Mouse (Mus musculus): Measurements from ENCODE around the gene Arhgef25. TPM values are rescaled to one million over a fixed set of nuclear protein-coding genes. Genes with fewer than 3 reads are reported as not detected.
"Not testable (repeated sequence)": the region's sequence is repeated elsewhere in the genome, so short reads cannot be mapped to it uniquely, and the experiment has no call there.

The Arhgef25 gene
- polyA plus RNA-seq, 1 experiment from 2014 or later, result 77.0 TPM

DNA sequence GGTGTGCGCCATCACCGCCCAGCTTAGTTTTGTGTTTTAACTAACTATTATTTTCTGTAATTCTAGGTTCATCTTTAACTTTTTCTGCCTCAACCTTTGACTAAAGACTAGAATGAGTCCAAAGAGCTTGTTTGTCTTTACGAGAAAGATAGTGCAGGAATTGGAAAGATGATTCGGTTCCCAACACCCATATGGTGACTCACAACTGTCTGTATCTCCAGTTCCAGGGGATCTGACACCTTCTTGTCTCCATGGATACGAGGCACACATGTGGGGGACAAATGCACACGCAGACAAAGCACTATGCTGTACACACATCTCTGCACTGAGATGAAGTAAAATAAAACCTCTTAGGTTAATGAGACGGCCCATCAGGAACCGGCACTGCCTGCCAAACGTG, 29.8 kb downstream of the Arhgef25 start:
- Histone ChIP-seq H3K27me3 (ENCODE audit: control insufficient read depth, insufficient read depth, low read length) (no peaks in the 10 kb centered on the region), H3K4me3 (replicated peaks; ENCODE audit: low read length) (no peak overlapping the region), H3K9me3 (replicated peaks; ENCODE audit: control insufficient read depth, low read length) (no peaks in the 10 kb centered on the region), H3K9ac (ENCODE audit: low read length) (no peak overlapping the region), H3K36me3 (ENCODE audit: control insufficient read depth, insufficient read depth, low read length) (no peaks in the 10 kb centered on the region), H3K27ac (ENCODE audit: low read length) (no peak overlapping the region), H3K4me1 (ENCODE audit: control insufficient read depth, insufficient read depth, low read length) (0 out of 2 replicates have a peak, but pooled peaks cover 6% of the 10 kb centered on the region), H3K4me2 (ENCODE audit: low read depth, low read length) (no peak overlapping the region)
- 78% methylated on average over 9 of the region's 9 CpGs for WGBS
- no peak for ATAC-seq (ENCODE audit: insufficient read depth, low FRiP score)

DNA sequence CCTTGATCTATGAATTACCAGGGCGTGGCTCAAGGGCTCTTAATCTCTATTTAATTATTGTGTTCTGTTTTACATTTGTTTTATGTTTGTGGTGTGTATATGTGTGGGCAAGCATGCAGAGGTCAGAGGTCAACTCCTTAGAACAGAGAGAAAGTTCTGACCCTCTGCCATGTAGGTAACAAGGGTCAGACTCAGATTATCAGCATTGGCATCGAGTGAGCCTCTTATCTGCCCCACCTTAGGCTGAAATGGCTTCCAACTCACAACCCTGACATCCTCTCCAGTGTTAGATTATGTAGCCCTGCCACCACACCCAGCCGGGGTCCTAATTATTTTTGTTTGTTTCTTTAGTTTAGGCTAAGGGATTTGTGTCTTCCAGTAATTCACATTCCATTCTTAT, 31.4 kb downstream of the Arhgef25 start:
- Histone ChIP-seq H3K27ac (ENCODE audit: low read length) (no peak overlapping the region), H3K9me3 (replicated peaks; ENCODE audit: control insufficient read depth, low read length) (no peaks in the 10 kb centered on the region), H3K4me1 (ENCODE audit: control insufficient read depth, insufficient read depth, low read length) (no peaks in the 10 kb centered on the region), H3K9ac (ENCODE audit: low read length) (no peak overlapping the region), H3K27me3 (ENCODE audit: control insufficient read depth, insufficient read depth, low read length) (no peaks in the 10 kb centered on the region), H3K4me2 (ENCODE audit: low read depth, low read length) (no peak overlapping the region), H3K36me3 (ENCODE audit: control insufficient read depth, insufficient read depth, low read length) (no peaks in the 10 kb centered on the region), H3K4me3 (replicated peaks; ENCODE audit: low read length) (no peak overlapping the region)
- ATAC-seq (ENCODE audit: insufficient read depth, low FRiP score), result no peak
- 60% methylated on average over 3 of the region's 3 CpGs for WGBS

DNA sequence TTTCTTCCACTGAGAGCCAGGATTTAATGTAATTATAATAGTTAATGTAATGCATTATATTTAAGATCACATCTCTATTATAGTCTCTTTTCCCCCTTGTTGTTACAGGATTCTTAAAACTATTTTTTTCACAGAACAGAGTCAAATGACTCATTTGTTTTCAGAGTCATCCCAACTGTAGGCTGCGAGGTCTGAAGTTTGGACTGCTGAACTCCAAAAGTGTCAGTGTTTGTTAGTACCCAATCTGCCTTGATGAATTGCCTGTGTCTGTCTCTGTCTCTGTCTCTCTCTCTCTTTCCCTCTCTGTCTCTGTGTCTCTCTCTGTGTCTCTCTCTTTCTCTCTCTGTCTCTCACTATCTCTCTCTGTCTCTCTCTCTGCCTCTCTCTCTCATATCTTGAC, 33.4 kb downstream of the Arhgef25 start:
- no peak overlapping the region for H3K9ac ChIP-seq (ENCODE audit: low read length)
- WGBS, result 58% methylated on average over 1 of the region's 1 CpGs
- H3K27ac ChIP-seq (ENCODE audit: low read length), result peak overlapping the region; percentile 35
- no peak overlapping the region for H3K4me3 ChIP-seq (replicated peaks; ENCODE audit: low read length)
- H3K4me1 ChIP-seq (ENCODE audit: control insufficient read depth, insufficient read depth, low read length), result no peaks in the 10 kb centered on the region
- H3K9me3 ChIP-seq (replicated peaks; ENCODE audit: control insufficient read depth, low read length), result no peaks in the 10 kb centered on the region
- H3K27me3 ChIP-seq (ENCODE audit: control insufficient read depth, insufficient read depth, low read length), result no peaks in the 10 kb centered on the region
- H3K36me3 ChIP-seq (ENCODE audit: control insufficient read depth, insufficient read depth, low read length), result no peaks in the 10 kb centered on the region
- ATAC-seq (ENCODE audit: insufficient read depth, low FRiP score), result no peak
- no peak overlapping the region for H3K4me2 ChIP-seq (ENCODE audit: low read depth, low read length)

DNA sequence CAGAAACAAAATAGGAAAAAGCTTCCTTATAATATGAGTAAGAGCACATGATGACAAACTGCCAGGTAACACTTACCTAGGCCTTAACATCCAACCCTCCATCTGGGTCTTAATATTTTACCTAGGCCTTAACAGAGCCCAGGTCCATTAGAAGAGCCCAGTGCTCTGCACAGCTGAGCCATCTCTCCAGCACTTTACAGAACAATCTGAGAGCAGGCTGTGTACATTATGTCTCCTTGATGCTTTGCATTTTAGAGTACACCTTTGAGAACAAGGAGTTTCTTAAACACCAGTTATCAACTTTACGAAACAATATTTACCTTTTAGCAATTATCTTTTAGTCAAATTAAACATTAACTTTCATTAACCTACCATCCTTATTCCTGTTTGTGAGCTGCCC, 33.8 kb downstream of the Arhgef25 start:
- 54% methylated on average over 1 of the region's 1 CpGs for WGBS
- H3K4me1 ChIP-seq (ENCODE audit: control insufficient read depth, insufficient read depth, low read length), result no peaks in the 10 kb centered on the region
- no peak overlapping the region for H3K9ac ChIP-seq (ENCODE audit: low read length)
- no peak overlapping the region for H3K4me2 ChIP-seq (ENCODE audit: low read depth, low read length)
- peak overlapping the region; percentile 75 for H3K27ac ChIP-seq (ENCODE audit: low read length)
- ATAC-seq (ENCODE audit: insufficient read depth, low FRiP score), result peak; percentile 71; the same call in 1 of the 2 replicates
- no peaks in the 10 kb centered on the region for H3K27me3 ChIP-seq (ENCODE audit: control insufficient read depth, insufficient read depth, low read length)
- H3K4me3 ChIP-seq (replicated peaks; ENCODE audit: low read length), result no peak overlapping the region
- H3K9me3 ChIP-seq (replicated peaks; ENCODE audit: control insufficient read depth, low read length), result no peaks in the 10 kb centered on the region
- H3K36me3 ChIP-seq (ENCODE audit: control insufficient read depth, insufficient read depth, low read length), result no peaks in the 10 kb centered on the region

DNA sequence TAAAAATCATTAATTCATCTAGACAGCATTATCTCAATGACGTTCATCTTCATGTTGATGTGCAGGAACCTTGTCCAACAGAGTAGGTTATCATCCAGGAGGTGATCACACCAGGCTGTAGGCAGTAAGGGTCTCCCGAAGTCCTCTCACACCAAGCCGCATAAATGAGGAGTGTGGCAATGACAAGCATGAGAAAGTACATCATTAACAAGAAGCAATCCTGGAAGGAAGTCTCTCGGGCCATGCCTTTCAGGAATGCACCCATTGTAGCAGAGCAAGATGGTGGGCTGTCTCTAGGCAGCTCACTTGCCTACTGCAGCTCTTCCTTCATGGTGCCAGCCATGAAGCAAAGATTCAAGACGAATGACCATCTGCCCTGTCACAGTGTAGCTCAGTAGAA, 35.2 kb downstream of the Arhgef25 start:
- 84% methylated on average over 5 of the region's 5 CpGs for WGBS
- ATAC-seq (ENCODE audit: insufficient read depth, low FRiP score), result no peak
- Histone ChIP-seq H3K27me3 (ENCODE audit: control insufficient read depth, insufficient read depth, low read length) (no peaks in the 10 kb centered on the region), H3K4me3 (replicated peaks; ENCODE audit: low read length) (no peak overlapping the region), H3K27ac (ENCODE audit: low read length) (peak overlapping the region; percentile 55; the same call in 1 of the 2 replicates), H3K9ac (ENCODE audit: low read length) (no peak overlapping the region), H3K36me3 (ENCODE audit: control insufficient read depth, insufficient read depth, low read length) (no peaks in the 10 kb centered on the region), H3K9me3 (replicated peaks; ENCODE audit: control insufficient read depth, low read length) (no peaks in the 10 kb centered on the region), H3K4me1 (ENCODE audit: control insufficient read depth, insufficient read depth, low read length) (no peaks in the 10 kb centered on the region), H3K4me2 (ENCODE audit: low read depth, low read length) (no peak overlapping the region)

DNA sequence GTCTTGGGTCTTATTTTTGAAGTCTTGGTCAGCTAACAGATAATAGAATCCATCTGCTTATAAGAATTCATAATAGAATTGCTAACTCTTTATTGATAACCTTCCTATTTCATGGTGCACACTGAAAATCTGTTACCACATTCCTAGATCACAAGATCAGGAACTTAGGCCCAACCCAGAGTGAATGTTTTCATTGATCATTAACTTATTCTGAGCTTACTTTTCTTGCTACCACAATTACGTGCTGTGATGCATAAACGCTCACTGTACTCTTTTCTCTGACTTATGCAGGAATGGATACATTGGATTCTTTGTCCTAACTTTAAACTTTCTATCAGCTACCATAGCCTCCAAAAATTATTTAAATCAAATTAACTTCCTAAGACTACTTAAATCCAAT, 35.6 kb downstream of the Arhgef25 start:
- Histone ChIP-seq H3K27ac (ENCODE audit: low read length) (no peak overlapping the region), H3K4me2 (ENCODE audit: low read depth, low read length) (no peak overlapping the region), H3K9ac (ENCODE audit: low read length) (no peak overlapping the region), H3K27me3 (ENCODE audit: control insufficient read depth, insufficient read depth, low read length) (no peaks in the 10 kb centered on the region), H3K9me3 (replicated peaks; ENCODE audit: control insufficient read depth, low read length) (no peaks in the 10 kb centered on the region), H3K4me1 (ENCODE audit: control insufficient read depth, insufficient read depth, low read length) (no peaks in the 10 kb centered on the region), H3K36me3 (ENCODE audit: control insufficient read depth, insufficient read depth, low read length) (no peaks in the 10 kb centered on the region), H3K4me3 (replicated peaks; ENCODE audit: low read length) (no peak overlapping the region)
- ATAC-seq (ENCODE audit: insufficient read depth, low FRiP score), result no peak
- WGBS, result 78% methylated on average over 2 of the region's 2 CpGs

DNA sequence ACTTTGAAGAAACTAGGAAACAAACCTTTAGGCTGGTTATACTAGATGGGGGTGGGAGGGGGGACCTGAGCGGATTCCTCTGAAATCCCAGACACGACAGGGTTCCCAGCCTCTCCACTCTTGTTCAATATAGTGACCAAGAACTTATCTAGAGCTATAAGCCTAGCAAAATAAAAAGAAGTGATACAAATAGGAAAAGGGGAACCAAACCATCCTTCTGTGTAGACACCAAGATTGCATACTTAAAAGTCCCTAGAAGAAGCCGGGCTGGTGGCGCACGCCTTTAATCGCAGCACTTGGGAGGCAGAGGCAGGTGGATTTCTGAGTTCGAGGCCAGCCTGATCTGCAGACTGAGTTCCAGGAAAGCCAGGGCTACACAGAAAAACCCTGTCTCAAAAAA, 36.6 kb downstream of the Arhgef25 start:
- no peak for ATAC-seq (ENCODE audit: insufficient read depth, low FRiP score)
- Histone ChIP-seq H3K36me3 (ENCODE audit: control insufficient read depth, insufficient read depth, low read length) (no peaks in the 10 kb centered on the region), H3K4me2 (ENCODE audit: low read depth, low read length) (no peak overlapping the region), H3K27me3 (ENCODE audit: control insufficient read depth, insufficient read depth, low read length) (no peaks in the 10 kb centered on the region), H3K4me1 (ENCODE audit: control insufficient read depth, insufficient read depth, low read length) (no peaks in the 10 kb centered on the region), H3K27ac (ENCODE audit: low read length) (no peak overlapping the region), H3K9ac (ENCODE audit: low read length) (no peak overlapping the region), H3K9me3 (replicated peaks; ENCODE audit: control insufficient read depth, low read length) (no peaks in the 10 kb centered on the region), H3K4me3 (replicated peaks; ENCODE audit: low read length) (no peak overlapping the region)
- 92% methylated on average over 7 of the region's 7 CpGs for WGBS

DNA sequence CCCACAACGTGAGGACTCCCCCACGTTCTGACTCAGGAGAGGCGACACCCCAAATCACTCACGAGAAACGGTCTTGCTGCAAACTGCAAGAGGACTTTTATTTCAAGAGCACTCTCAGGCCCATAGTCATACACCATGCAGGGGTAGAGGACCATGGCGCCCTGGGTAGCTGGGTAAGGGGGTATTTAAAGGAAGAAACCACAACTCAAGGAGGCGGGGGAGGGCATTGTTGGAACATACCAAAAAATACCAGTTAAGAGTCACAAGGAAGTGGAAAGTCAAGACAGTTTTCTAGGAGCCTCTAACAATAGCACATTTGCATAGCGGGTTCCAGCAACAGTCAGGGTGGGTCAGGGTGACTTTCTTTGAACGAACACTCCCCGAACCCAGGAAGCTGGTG, 37.3 kb downstream of the Arhgef25 start:
- 81% methylated on average over 10 of the region's 10 CpGs for WGBS
- H3K4me1 ChIP-seq (ENCODE audit: control insufficient read depth, insufficient read depth, low read length); H3K9me3 ChIP-seq (replicated peaks; ENCODE audit: control insufficient read depth, low read length); H3K36me3 ChIP-seq (ENCODE audit: control insufficient read depth, insufficient read depth, low read length); H3K27me3 ChIP-seq (ENCODE audit: control insufficient read depth, insufficient read depth, low read length); H3K9ac ChIP-seq (ENCODE audit: low read length); H3K4me2 ChIP-seq (ENCODE audit: low read depth, low read length); H3K4me3 ChIP-seq (replicated peaks; ENCODE audit: low read length); H3K27ac ChIP-seq (ENCODE audit: low read length); ATAC-seq (ENCODE audit: insufficient read depth, low FRiP score): not testable (repeated sequence)

DNA sequence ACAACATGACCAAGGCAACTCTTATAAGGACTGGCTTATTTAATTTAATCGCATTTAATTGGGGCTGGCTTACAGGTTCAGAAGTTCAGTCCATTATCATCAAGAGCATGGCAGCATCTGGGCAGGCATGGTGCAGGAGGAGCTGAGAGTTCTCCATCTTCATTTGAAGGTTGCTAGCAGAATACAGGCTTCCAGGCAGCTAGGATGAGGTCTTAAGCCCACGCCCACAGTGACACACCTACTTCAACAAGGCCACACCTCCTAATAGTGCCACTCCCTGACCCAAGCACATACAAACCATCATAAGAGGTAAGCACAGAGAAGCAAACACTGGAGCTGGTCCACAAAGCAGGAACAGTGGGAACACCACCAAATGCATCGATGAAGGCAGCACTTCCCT, 38.6 kb downstream of the Arhgef25 start:
- not testable (repeated sequence) for H3K27me3 ChIP-seq (ENCODE audit: control insufficient read depth, insufficient read depth, low read length); H3K9me3 ChIP-seq (replicated peaks; ENCODE audit: control insufficient read depth, low read length); H3K4me1 ChIP-seq (ENCODE audit: control insufficient read depth, insufficient read depth, low read length); H3K4me3 ChIP-seq (replicated peaks; ENCODE audit: low read length); H3K9ac ChIP-seq (ENCODE audit: low read length); H3K4me2 ChIP-seq (ENCODE audit: low read depth, low read length); H3K36me3 ChIP-seq (ENCODE audit: control insufficient read depth, insufficient read depth, low read length); H3K27ac ChIP-seq (ENCODE audit: low read length); ATAC-seq (ENCODE audit: insufficient read depth, low FRiP score)
- 81% methylated on average over 3 of the region's 3 CpGs for WGBS

DNA sequence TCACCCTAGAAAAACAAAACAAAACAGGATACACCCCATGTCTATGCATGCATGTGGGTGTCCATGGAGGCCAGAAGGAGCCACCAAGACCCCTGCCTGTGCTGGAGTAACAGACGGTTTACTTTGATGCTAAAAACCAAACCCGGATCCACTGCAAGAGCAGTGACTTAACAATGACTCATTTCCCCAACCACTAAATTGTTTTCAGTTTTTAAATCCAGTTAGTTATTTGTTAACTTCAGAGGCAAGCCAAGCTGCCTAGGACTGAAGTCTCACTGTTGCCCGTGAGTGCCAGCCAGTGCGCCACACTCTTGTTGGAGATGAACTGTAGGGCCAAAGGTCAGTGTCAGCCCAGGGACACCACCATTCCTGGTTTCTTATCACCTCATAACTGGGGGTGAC, 39.4 kb downstream of the Arhgef25 start:
- ATAC-seq (ENCODE audit: insufficient read depth, low FRiP score), result no peak
- Histone ChIP-seq H3K4me3 (replicated peaks; ENCODE audit: low read length) (no peak overlapping the region), H3K27me3 (ENCODE audit: control insufficient read depth, insufficient read depth, low read length) (no peaks in the 10 kb centered on the region), H3K9me3 (replicated peaks; ENCODE audit: control insufficient read depth, low read length) (no peaks in the 10 kb centered on the region), H3K36me3 (ENCODE audit: control insufficient read depth, insufficient read depth, low read length) (no peaks in the 10 kb centered on the region), H3K9ac (ENCODE audit: low read length) (no peak overlapping the region), H3K4me1 (ENCODE audit: control insufficient read depth, insufficient read depth, low read length) (no peaks in the 10 kb centered on the region), H3K27ac (ENCODE audit: low read length) (no peak overlapping the region), H3K4me2 (ENCODE audit: low read depth, low read length) (no peak overlapping the region)
- 68% methylated on average over 4 of the region's 4 CpGs for WGBS
